Mouse (Mus musculus): Measurements from ENCODE around the gene 1700020L24Rik.

The 1700020L24Rik gene

DNA sequence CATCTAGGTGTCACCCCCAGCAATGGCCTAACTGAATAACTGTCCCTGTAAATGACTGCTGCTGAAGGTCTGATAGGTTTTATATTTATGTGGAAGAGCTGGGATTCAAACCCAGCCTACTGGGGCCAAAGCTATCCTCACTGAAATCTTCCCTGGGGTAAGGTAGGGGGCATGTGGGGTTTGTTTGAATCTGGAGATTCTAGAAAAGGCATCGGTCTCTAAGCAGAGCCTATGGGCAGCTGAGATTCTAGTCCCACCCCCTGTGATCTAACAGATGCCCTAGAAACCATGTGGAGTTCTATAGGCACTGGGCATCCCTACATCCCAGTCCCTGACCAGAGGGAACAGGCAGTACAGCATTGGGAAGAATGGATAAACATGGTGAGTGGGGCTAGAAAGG, at the start of gene 1700020L24Rik:
Gene 1700020L24Rik (plus strand): TSS at position 301 of the 400 bp plus-strand sequence.
- no peak for DNase-seq (ENCODE audit: low read depth, low spot score)

DNA sequence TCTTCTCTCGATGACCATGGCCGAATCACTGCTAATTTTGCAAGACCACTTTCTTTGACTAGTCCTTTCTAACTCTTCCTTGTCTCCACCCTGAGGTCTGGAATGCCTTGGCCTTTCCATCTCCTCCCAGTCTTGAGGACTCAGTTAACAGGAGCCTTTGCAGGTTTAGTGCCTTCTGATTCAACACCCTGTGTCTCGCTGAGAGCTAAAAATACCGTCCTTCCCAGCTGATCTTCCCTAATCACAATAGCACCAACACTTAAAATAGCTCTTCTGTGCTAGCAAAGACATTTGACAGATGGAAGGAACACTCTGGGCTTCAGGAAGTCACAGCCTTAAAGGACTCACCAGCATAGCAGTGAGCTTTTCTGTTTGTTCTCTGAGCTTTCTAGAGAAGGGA, 44.4 kb upstream of the 1700020L24Rik start:
- DNase-seq (ENCODE audit: low read depth, low spot score) = no peak

DNA sequence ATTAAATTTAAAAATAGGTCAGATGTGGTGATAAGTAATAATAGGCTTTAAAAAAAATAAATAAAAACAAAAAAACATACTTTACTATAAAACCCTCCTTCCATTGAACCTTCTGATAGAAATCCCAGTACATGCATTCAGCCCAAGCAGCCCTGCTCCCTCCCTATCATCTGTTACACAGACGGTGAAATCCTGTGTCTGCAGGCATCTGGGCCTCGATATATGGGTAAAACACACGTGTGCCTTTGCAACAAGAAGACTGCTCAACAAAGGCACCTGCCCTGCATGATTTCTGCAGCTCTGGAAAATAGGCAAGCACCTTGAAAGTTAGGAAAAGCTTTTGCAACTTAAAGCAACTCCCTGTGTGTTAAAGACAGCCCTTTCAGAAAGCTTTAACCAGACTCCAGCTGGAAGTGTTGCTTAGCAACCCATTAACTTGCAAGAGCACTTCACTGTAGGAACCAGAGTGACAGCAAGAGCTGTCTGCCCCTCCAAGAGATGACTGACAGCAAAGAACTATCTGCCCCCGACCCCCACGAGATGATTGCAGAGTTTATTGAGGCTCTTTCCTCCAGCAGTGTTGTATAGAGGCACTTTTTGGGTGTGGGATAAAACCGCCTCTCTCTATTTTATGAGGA, 42.6 kb upstream of the 1700020L24Rik start:
- no peak for DNase-seq (ENCODE audit: low read depth, low spot score)

DNA sequence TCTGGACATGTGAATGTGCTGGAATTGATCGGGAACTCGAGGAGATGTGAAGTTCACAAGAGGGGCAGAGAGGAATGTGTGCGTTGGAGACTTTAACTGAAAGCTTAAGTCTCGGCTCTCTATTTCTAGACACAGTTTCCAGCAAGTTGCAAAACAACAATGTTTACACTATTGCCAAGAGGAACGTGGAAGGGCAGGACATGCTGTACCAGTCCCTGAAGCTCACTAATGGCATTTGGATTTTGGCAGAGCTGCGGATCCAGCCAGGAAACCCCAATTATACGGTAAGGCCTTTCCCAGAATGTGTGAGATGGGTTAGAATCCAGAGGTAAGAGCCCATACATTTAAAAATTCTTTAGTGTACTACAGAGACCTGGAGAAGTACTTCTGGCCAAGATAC, 39.9 kb upstream of the 1700020L24Rik start:
- no peak for DNase-seq (ENCODE audit: low read depth, low spot score)

DNA sequence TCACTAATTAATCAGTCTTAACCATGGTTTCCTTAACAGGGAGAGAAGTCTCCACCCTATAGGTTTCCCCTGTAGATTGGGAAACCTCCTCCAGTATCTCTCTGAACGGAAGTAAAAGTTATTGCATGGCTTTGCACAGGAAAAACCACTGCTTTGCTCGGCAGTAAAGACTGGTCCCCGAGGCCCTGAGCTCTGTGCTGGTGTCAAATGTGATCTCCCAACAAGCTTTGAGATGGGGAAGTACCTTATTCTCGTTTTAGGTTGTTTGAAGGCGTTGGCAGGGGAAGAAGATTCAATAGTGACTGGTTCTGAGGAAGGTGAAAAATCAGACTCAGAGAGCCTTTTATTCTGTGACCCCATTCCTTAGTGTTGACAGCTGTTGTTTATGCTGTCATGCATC, 38.8 kb upstream of the 1700020L24Rik start:
- no peak for DNase-seq (ENCODE audit: low read depth, low spot score)

DNA sequence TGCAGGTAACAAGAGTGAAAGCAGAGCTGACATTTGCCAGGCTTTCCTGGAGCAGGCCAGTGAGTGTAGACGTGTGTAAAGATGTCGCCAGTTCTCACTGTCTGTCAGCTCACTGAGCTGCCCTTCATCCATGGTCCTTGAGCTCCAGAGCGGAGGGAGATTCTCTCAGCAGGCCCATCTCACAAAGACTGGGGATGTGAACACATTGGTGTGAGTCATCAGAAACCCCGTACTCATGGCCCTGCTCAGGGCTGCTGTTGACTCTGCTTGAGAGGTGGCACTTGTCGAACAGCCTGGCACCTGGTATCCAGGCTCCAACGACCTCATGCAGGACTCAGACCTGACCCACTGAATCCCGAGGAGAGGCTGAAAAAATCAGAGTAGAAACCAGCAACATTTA, 33.7 kb upstream of the 1700020L24Rik start:
- DNase-seq (ENCODE audit: low read depth, low spot score) = no peak

DNA sequence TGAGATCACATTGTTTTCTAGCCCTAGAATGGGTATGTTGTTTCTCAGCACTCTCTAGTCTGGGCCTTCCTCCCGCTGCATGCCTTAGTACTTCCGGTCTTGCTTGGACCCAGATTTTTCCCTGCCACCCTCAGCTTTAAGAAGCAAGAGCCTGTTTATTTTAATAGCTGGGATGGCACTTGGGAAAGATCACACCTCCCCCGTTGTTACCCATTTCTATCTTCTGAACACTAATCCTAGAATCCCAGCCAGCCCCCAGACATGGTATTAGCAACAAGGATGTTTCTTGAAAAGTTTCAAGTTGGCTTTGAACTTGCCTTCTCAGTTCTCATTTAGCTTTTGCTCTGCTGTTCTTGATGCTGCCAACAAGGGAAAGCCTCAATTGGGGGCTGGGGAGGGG, 31.1 kb upstream of the 1700020L24Rik start:
- DNase-seq (ENCODE audit: low read depth, low spot score) = no peak

DNA sequence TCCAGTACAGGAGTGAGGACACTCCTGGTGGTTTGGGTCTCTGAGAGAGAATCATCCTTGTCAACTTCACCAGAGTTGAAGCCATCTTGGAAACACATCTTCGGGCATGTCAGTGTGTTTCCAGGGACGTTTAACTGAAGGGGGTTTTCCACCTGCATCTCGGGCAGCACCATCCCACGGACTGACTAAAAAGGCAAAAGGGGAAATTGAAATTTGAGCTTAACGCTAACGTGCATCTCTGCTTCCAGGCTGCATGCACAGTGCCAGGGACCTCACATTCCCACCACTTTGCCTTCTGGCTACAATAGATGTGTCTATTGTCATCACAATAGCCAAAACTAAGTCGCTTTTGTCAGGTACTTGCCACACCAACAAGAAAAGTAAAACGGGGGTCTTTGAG, 29.2 kb upstream of the 1700020L24Rik start:
- DNase-seq (ENCODE audit: low read depth, low spot score) = no peak

DNA sequence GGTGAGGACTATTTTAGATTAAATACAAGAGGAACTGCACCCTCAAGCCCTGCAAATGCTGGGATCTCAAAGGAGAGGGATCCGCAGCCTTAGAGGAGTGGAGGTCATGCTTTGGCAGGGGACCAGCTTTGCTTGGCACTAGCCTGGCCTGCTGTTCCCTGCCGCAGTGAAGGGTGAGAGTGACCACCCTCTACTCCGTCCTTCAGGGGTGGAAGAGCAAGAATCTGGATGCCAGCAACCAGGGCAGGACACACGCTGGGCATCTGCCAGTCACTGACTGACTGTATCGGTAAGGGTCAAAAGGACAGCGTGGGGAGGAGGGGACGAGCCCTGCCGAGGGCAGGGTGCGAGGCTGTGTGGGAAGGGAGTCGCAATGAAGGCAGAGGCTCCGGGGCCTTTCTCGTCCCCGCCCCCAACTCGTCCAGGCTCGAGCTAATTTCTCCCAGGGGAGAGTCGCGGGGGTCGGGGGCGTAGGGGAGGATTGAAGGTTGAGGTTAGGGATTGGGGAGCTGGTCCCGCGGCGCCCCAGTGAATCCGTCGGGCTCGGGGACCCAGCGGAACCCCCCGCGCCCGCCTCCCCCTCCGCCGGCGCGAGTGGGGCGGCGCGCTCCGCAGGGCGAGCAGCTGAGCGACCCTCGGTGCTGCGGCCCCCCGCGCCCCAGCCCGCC, 28.3 kb upstream of the 1700020L24Rik start, which contains the start of gene Rasl10b:
Gene Rasl10b (plus strand): TSS at position 51 of the 668 bp plus-strand sequence.
- DNase-seq (ENCODE audit: low read depth, low spot score) = no peak

DNA sequence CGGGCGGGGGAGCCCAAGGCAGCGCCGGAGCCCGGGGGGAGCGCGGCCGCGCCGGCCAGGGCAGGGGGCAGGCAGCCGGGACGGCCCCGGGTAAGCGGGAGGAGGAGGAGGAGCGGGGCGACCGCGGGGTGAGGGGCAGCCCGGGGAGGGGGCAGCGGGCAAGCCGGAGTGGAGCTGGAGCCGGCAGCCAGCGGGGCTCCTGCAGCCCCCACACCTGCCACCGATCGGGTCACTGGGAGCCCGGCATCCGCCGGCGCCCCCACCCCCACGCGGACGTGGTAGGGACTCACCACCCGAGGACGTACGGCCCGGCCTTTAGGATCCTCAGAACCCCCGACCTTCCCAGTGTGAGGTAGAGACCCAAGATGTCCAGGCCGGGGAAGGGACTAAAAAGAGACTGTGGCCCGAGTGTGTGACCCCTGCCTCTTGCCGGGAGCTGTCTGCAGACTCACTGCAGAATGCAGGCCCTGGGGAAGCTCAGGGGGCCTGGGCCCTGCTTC, 27.6 kb upstream of the 1700020L24Rik start:
- no peak for DNase-seq (ENCODE audit: low read depth, low spot score)

DNA sequence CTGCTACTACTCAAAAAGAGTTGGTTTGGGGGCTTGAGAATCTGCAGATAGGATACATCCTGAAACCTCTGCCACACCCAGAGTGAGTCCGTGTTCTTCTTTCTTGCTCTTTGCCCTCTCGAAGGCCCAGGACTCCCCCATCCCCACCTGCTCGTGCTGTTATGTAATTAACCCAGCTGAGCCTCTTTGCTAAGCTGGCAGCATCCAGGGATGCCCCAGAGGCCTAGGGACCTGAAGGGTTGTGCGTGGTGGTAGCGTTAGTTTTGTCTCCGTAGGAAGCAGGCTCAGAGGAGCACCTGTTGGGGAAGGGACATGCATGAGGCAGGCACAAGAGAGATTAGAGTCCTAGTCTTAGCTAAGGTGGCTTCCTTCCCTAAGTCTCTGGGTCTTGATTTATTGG, 27.0 kb upstream of the 1700020L24Rik start:
- no peak for DNase-seq (ENCODE audit: low read depth, low spot score)

DNA sequence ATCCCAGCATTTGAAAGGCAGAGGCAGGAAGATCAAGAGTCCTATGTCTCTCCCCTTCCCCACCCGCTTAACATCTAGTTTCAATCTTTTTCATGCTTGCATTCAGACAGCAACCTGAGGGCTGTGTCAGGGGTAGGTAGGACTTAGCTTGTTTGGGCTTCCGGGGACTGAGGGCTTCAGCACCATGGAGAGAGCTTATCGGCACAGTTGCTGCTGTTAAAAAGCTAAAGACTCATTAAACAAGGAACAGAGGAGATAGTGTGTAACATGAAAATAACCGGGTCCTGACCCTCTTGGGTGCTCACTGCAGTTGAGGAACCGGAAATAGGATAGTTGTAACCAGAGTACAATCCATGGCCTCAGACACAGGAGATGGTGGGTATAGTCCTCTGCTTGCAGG, 20.4 kb upstream of the 1700020L24Rik start:
- no peak for DNase-seq (ENCODE audit: low read depth, low spot score)

DNA sequence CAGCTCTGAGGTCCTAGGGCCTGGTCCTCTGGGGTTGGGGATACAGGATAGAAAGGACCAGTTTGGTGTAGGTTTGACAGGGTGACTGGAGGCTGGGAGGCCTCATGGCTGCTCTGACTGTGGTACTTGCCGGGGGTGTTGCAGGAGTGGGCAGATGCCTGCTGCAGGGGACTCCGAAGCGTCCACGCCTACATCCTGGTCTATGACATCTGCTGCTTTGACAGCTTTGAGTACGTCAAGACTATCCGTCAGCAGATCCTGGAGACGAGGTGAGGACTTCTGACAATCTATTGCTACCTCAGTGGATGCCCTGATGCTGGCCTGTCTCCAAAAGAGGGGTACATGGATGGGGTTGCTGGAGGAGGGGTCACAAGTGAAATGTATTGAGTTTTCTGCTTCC, 19.8 kb upstream of the 1700020L24Rik start:
- DNase-seq (ENCODE audit: low read depth, low spot score) = no peak

DNA sequence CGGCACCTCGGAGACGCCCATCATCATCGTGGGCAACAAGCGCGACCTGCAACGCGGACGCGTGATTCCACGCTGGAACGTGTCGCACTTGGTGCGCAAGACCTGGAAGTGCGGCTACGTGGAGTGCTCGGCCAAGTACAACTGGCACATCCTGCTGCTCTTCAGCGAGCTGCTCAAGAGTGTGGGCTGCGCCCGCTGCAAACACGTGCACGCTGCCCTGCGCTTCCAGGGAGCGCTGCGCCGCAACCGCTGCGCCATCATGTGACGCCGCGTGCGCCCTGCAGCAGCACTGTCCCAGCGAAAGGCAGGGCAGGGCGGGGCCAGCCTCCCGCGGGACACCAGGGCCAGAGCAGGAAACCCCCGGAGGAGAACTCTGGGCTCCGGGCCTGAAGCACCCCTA, 18.9 kb upstream of the 1700020L24Rik start:
- DNase-seq (ENCODE audit: low read depth, low spot score) = no peak

DNA sequence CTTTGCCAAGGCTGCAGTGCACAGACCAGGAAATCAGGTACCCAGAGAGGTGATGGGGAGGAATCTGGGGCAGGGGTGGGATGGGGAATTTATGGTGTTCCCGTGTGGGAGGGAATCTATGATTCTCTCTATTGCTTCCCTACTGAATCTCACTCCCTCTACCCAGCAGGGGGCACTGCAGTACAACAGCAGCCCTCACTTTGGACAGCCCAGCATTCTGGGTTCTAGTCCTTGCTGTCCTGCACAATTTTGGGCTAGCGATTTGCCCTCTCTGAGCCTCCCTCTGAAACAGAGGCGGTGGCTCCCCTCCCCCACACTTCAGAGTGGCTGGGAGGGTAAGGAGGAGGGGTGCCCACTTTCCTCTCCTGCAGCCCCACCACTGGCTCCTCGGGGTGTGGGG, 17.1 kb upstream of the 1700020L24Rik start:
- no peak for DNase-seq (ENCODE audit: low read depth, low spot score)

DNA sequence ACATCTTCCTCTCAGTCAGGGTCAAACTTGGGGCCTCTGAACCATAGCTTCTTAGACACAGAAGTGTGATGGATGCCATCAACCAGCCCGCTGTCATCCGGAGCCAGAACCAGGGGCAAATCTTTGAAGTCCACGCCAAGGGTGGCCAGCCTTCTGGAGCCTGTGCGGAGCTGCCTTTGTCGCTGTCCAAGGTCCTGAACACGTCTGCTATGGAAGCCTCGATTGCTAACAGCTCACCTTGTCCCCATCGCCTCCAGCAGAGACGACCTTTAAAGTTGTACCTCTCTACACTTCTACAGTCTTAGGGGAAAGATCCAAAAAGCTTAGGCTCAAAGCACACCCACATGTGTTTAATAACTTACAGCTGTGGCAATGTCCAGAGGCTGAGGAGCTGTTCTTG, 16.2 kb upstream of the 1700020L24Rik start:
- no peak for DNase-seq (ENCODE audit: low read depth, low spot score)

DNA sequence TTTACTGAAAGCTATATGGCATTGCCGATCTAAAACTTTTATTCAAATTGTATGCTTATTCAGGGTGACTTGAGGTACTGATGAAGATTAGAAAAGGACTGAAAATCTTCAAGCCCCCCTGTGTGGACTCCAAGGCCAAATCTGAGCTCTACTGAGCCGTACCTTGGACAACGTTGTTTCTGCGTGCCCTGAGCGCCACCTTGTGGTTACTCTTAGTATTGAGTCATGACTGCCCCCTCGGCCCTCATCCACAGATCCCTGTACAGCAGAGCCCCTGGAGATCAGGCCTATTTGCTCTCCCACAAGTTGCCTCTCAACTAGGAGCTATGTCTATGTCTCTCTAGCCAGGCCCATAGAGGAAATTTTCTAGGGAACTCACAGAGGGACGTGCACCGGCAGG, 12.8 kb upstream of the 1700020L24Rik start:
- DNase-seq (ENCODE audit: low read depth, low spot score) = no peak

DNA sequence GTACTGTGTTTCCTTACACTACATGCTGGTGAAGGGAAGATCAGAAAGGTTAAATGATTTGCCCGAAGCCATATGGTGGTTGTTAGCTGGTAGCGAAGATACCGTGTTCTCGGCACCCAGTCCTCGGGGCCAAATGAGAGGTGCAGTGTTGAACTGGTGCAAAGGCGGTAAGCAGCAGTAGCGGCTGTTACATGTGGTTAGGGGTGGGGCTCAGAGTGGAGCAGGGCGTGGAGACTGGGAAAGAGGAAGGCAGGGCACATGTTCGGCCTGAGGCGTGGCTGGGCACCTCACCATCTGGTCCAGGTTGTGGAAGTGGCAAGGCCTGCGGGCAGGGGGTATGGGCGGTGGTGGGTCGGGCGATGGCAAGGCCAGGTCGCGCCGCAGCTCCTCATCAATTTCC, 10.5 kb upstream of the 1700020L24Rik start:
- no peak for DNase-seq (ENCODE audit: low read depth, low spot score)

DNA sequence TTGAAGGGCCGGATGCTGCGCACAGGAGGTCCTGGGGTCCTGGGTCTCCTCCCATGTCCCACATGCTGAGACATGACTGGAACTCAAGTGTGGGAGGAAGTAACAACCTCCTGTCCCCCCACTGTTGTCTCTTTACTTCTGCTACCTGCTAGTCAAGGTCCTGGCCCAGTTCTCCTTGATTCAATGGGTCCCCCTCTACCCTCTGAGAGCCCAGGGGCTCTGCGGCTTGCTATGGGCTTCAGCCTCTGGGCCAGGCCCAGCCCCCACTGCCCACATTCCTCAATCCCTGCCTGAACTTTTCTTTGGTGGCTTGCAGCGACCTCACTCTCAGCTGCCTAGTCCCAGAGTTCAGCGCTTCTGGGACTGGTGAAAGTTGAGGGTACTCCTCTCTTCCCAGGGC, 8.1 kb upstream of the 1700020L24Rik start, which contains the start of gene Gas2l2:
Gene Gas2l2 (minus strand): TSS at position 101 of the 400 bp plus-strand sequence.
- no peak for DNase-seq (ENCODE audit: low read depth, low spot score)

DNA sequence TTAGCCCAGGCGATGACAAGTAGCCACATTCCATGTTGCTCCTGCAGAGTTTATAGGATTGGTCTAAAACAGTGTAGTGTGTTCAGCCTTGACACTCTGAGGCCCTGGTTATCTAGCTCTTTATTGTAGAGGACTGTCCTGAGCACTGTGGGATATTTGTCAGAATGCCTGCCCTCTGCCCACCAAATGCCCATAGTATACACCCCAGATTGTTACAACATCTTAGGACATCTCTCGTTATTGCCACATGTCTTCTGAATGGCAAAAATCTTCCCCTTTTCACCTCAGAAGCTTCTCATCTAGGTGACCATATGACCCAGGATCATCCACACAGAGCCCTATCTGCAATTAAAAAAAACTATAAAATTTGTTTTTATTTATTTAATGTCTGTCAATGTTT, 4.9 kb upstream of the 1700020L24Rik start:
- DNase-seq (ENCODE audit: low read depth, low spot score) = no peak

DNA sequence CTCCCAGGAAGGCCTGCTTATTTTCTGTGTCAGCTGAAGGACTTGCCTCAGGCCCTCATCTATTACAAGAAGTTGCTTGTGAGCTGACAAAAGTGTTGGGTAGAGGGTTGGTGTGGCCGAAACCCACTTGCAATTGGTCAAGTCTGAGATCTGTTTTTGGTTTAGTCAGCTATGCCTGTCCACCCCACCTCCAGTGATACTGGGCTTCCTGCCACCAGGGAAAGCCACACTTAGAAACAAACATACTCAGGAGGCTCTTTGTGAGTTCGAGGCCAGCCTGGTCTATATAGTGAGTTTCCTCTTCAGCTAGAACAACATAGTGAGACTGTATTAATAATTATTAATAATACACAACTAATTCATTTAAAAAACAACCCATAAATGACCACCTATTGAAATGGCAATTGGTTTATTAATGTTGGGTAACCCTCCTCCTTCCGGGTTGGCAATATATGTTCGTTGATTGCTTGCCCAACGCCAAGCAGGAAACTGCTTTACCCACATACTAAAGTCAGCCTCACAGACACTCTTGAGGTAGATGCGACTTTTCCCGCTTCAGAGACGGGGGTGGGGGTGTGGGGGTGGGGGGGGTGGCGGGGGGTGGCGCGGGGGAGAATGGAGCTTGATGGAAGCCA, 2.1 kb downstream of the 1700020L24Rik start:
- no peak for DNase-seq (ENCODE audit: low read depth, low spot score)
